In genomic region chr11:99124635-99125029, GRCm38 (mm10) we compare ENCODE assay signal across 14 mouse cellular contexts. TPM values are rescaled to one million over a fixed set of nuclear protein-coding genes. Genes with fewer than 3 reads are reported as not detected.
DNase-seq lines count a peak whose midpoint lies in the region; ATAC-seq lines count a peak whose summit lies in the region.
"Had no signal": no experiment of that assay in that cellular context is flagged by ENCODE, and none has a peak within 500 bp of the region (broad histone marks: within the 10 kb centered on the region; RNA-seq: fewer than 3 reads in every experiment).

No protein-coding gene starts in this region.

- no peak overlapping the region for H3K9ac ChIP-seq in forebrain, embryonic 13.5 days
- H3K9ac ChIP-seq in kidney, embryonic 15.5 days: no peak overlapping the region
- H3K9ac ChIP-seq: hindbrain, embryonic 12.5 days; midbrain, embryonic 13.5 days; stomach, embryonic 15.5 days had no signal

- 59% methylated on average over 10 of the region's 10 CpGs for WGBS in forebrain, embryonic 10.5 days
- 67% methylated on average over 10 of the region's 10 CpGs for WGBS in forebrain, embryonic 13.5 days
- 39% methylated on average over 10 of the region's 10 CpGs for WGBS in kidney, embryonic 15.5 days

- H3K36me3 ChIP-seq in forebrain, embryonic 10.5 days (replicated peaks): no peaks in the 10 kb centered on the region
- H3K36me3 ChIP-seq in forebrain, embryonic 13.5 days (ENCODE audit: poor library complexity, severe bottlenecking): no peaks in the 10 kb centered on the region
- H3K36me3 ChIP-seq in kidney, embryonic 15.5 days: no peaks in the 10 kb centered on the region
- H3K36me3 ChIP-seq: hindbrain, embryonic 12.5 days; midbrain, embryonic 13.5 days; stomach, embryonic 15.5 days had no signal

- peak overlapping the region; percentile 65 for H3K27ac ChIP-seq in forebrain, embryonic 10.5 days
- no peak overlapping the region for H3K27ac ChIP-seq in forebrain, embryonic 13.5 days
- peak overlapping the region; percentile 46 for H3K27ac ChIP-seq in kidney, embryonic 15.5 days
- H3K27ac ChIP-seq: hindbrain, embryonic 12.5 days; midbrain, embryonic 13.5 days; stomach, embryonic 15.5 days had no signal

- no peaks in the 10 kb centered on the region for H3K27me3 ChIP-seq in forebrain, embryonic 10.5 days (ENCODE audit: poor library complexity, severe bottlenecking)
- H3K27me3 ChIP-seq in forebrain, embryonic 13.5 days: no peaks in the 10 kb centered on the region
- no peaks in the 10 kb centered on the region for H3K27me3 ChIP-seq in kidney, embryonic 15.5 days
- H3K27me3 ChIP-seq: hindbrain, embryonic 12.5 days; midbrain, embryonic 13.5 days; stomach, embryonic 15.5 days had no signal

- no peaks in the 10 kb centered on the region for H3K9me3 ChIP-seq in forebrain, embryonic 10.5 days
- no peaks in the 10 kb centered on the region for H3K9me3 ChIP-seq in forebrain, embryonic 13.5 days (replicated peaks)
- H3K9me3 ChIP-seq in kidney, embryonic 15.5 days (replicated peaks): no peaks in the 10 kb centered on the region
- H3K9me3 ChIP-seq: midbrain, embryonic 13.5 days; stomach, embryonic 15.5 days had no signal

- no peak for ATAC-seq in forebrain, embryonic 13.5 days
- ATAC-seq in kidney, embryonic 15.5 days (replicated peaks; ENCODE audit: low FRiP score): no peak
- ATAC-seq: midbrain, embryonic 13.5 days had no signal

- peaks cover 63% of the 10 kb centered on the region for H3K4me1 ChIP-seq in forebrain, embryonic 10.5 days
- H3K4me1 ChIP-seq in forebrain, embryonic 13.5 days: peaks cover 16% of the 10 kb centered on the region
- H3K4me1 ChIP-seq in kidney, embryonic 15.5 days: peaks cover 49% of the 10 kb centered on the region

- H3K4me3 ChIP-seq in forebrain, embryonic 10.5 days: no peak overlapping the region
- no peak overlapping the region for H3K4me3 ChIP-seq in forebrain, embryonic 13.5 days
- H3K4me3 ChIP-seq in kidney, embryonic 15.5 days (replicated peaks): no peak overlapping the region
- H3K4me3 ChIP-seq: hindbrain, embryonic 12.5 days; midbrain, embryonic 13.5 days; stomach, embryonic 15.5 days had no signal

- DNase-seq in forebrain, embryonic 10.5 days (ENCODE audit: extremely low spot score, low spot score): no peak
- DNase-seq in kidney, adult 9 months: no peak
- peak; percentile 46 for DNase-seq in Muller cell, postnatal 12 days (ENCODE audit: inconsistent ontology term)
- peak; percentile 86 for DNase-seq in fibroblast of lung, adult 2 months (ENCODE audit: low read depth)
- no peak for DNase-seq in right cerebral cortex, postnatal 14 days
- DNase-seq in cerebellum, adult 11-12 months: no peak
- DNase-seq: heart, adult 11 months; lung, adult 2 months; right cerebral cortex, postnatal 25 days had no signal

- H3K4me2 ChIP-seq in forebrain, embryonic 13.5 days: no peak overlapping the region
- H3K4me2 ChIP-seq in kidney, embryonic 15.5 days: no peak overlapping the region; the same call in 1 of the 2 replicates
- H3K4me2 ChIP-seq: hindbrain, embryonic 12.5 days; midbrain, embryonic 13.5 days; stomach, embryonic 15.5 days had no signal

RNA-seq across cellular contexts. Expression of gene Ccr7, which starts 30.2 kb away (rescaled TPM):
- polyA plus RNA-seq in forebrain, embryonic 10.5 days (2016; fragmentation: Nextera tagmentation; extraction: Ambion mirVana): 0.25 and 0.30 TPM in 2 replicates
- 0.14 TPM in 1 of 2 replicates, not detected in the other for polyA plus RNA-seq in forebrain, embryonic 13.5 days (2015; fragmentation: Nextera tagmentation; extraction: Ambion mirVana)
- polyA plus RNA-seq in kidney, embryonic 15.5 days (2015; fragmentation: Nextera tagmentation; extraction: Ambion mirVana): 0.17 and 0.18 TPM in 2 replicates
- polyA plus RNA-seq: midbrain, embryonic 13.5 days had no signal

RNA-seq across cellular contexts. Expression of gene Tns4, which starts 35.5 kb away (rescaled TPM):
- 0.49 and 0.81 TPM in 2 replicates for polyA plus RNA-seq in forebrain, embryonic 10.5 days (2016; fragmentation: Nextera tagmentation; extraction: Ambion mirVana)
- not detected in 2 replicates for polyA plus RNA-seq in forebrain, embryonic 13.5 days (2015; fragmentation: Nextera tagmentation; extraction: Ambion mirVana)
- 0.29 and 0.32 TPM in 2 replicates for polyA plus RNA-seq in kidney, embryonic 15.5 days (2015; fragmentation: Nextera tagmentation; extraction: Ambion mirVana)

Comparison
In these comparisons a context has a peak if more than half of its experiments do, and no peak if none do; other contexts are left out.
1. DNase-seq: peak in Muller cell, postnatal 12 days (single experiment) and fibroblast of lung, adult 2 months (single experiment); none in forebrain, embryonic 10.5 days (single experiment), kidney, adult 9 months (single experiment), right cerebral cortex, postnatal 14 days (single experiment) and cerebellum, adult 11-12 months (single experiment).